Mouse (Mus musculus) hindbrain, embryonic 12.5 days (tissue): ENCODE measurements around the gene Pxdn. TPM values are rescaled to one million over a fixed set of nuclear protein-coding genes. Genes with fewer than 3 reads are reported as not detected.

Experiments used
- ATAC-seq: fragments of 200-750 bp; cut with Nextera tagmentation; 2 replicates; pipeline ENCODE4 v1.8.0; 2017; ENCODE audit warnings: moderate TSS enrichment; ENCODE audit not compliant: low FRiP score
- H3K27ac ChIP-seq: fragments of 300-500 bp; sonication (generic); 2 replicates; pipeline ENCODE4 v1.5.1; 2016; ENCODE audit warnings: mild to moderate bottlenecking
- H3K27me3 ChIP-seq: fragments of 300-500 bp; sonication (generic); 2 replicates; pipeline ENCODE4 v1.6.1; 2016; ENCODE audit warnings: mild to moderate bottlenecking
- H3K36me3 ChIP-seq: fragments of 300-500 bp; sonication (generic); 2 replicates; pipeline ENCODE4 v1.6.1; 2016; ENCODE audit warnings: mild to moderate bottlenecking
- H3K4me1 ChIP-seq: fragments of 300-500 bp; sonication (generic); 2 replicates; pipeline ENCODE4 v1.6.1; 2016
- H3K4me2 ChIP-seq: fragments of 300-500 bp; sonication (generic); replicated peaks from 2 replicates; pipeline ENCODE4 v1.6.1; 2016; ENCODE audit warnings: mild to moderate bottlenecking
- H3K4me3 ChIP-seq: fragments of 300-500 bp; sonication (generic); 2 replicates; pipeline ENCODE4 v1.5.1; 2016; ENCODE audit warnings: mild to moderate bottlenecking
- H3K9ac ChIP-seq: fragments of 300-500 bp; sonication (generic); 2 replicates; pipeline ENCODE4 v1.6.1; 2016; ENCODE audit warnings: mild to moderate bottlenecking, moderate library complexity
- H3K9me3 ChIP-seq: fragments of 300-500 bp; sonication (generic); replicated peaks from 2 replicates; pipeline ENCODE4 v1.6.1; 2016; ENCODE audit warnings: mild to moderate bottlenecking
- WGBS: fragments of 180-500 bp; shearing (Covaris S2); methylation state at CpG from one replicate; pipeline ENCODE4 v1.1.7; 2016; 5-methylcytosine and 5-hydroxymethylcytosine counted together
- polyA plus RNA-seq: library from polyadenylated mRNA; unstranded; fragments of >200 nt; fragmentation: Nextera tagmentation; extraction: Ambion mirVana; gene quantifications from 2 replicates; pipeline ENCODE4 v1.2.1, GENCODE M21; 2016

The Pxdn gene
- polyA plus RNA-seq, 1 experiment from 2014 or later, result 93.8 TPM

- ATAC-seq, result no peak
- no peaks in the 10 kb centered on the region for H3K27me3 ChIP-seq
- H3K4me1 ChIP-seq, result no peaks in the 10 kb centered on the region
- H3K4me3 ChIP-seq, result no peak overlapping the region
- no peaks in the 10 kb centered on the region for H3K36me3 ChIP-seq
- no peaks in the 10 kb centered on the region for H3K9me3 ChIP-seq
- 24% methylated on average over 6 of the region's 6 CpGs for WGBS
- no peak overlapping the region for H3K4me2 ChIP-seq
- H3K27ac ChIP-seq, result no peak overlapping the region
- no peak overlapping the region for H3K9ac ChIP-seq
Observed at GRCm38 (mm10) chr12:30062118-30062505, 124.7 kb downstream of the Pxdn start.

Other genes starting within 250 kb of the Pxdn start
- not detected in 2 replicates for gene Tpo, start 195.0 kb downstream of the Pxdn start, polyA plus RNA-seq